Mouse (Mus musculus): ENCODE measurements around the gene Tifab.

Tifab gene

DNA sequence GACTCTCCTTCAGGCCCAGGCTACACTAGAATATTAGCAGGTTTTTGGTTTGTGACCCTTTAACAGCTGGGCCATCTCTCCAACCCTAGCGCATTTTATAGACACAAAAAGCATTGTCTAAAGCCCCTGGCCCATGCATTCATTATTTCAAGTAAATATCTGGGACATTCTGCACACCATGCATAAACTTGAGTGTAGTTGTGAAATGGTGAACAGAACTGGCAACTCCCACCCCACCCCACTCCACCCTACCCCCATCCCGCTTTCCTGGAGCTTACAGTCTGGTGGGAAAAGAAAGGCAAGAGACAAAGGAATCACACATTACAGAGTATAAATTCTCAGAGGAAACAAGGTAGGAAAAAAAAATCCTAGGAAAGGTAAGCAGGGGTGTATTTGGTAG lies 42.5 kb downstream of the Tifab start, which contains the start of gene H2afy:
Gene H2afy, minus strand, starts transcription at position 162 of the 400 bp plus-strand sequence.
- no peak for DNase-seq (ENCODE audit: low spot score)

DNA sequence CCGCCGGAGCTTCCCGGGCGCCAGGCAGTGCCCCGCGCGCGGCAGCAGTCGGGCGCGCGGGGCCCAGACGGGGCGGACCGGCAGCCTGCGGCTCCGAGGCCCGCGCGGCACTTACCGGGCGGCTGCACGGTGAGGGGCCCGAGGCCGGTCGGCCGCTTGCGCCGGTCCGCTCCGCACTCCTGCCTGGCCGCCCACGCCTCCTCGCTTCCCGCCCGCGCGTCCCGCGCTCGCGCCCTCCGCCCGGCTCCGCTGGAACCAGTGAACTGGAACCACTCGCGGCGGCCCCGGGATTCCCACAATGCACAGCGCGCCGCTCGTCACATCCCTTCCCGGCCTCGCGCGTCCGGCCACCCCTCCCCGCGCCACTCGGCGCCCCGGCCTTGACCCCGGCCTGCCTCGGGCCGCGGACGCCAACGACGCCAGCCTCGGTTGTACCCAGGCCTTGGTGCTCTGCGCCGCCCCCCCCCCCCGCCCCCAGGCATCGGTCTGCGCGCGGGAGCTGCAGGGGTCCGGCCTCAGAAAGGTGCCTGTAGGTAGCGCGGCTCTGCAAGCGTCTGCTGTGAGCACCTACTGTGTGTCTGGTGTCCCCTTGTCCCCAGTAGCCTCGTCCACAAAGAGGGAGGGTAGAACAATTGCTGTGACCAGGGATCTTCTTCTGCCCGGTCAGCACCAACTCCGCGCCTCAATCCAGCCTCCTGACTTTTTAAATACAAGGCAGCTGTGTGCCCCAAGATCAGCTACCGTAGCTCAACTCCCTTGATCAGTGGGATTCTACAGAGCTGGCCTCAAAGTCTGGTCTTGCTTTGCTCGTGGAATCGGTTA lies 43.2 kb downstream of the Tifab start:
- DNase-seq (ENCODE audit: low spot score), result peak; percentile 91

DNA sequence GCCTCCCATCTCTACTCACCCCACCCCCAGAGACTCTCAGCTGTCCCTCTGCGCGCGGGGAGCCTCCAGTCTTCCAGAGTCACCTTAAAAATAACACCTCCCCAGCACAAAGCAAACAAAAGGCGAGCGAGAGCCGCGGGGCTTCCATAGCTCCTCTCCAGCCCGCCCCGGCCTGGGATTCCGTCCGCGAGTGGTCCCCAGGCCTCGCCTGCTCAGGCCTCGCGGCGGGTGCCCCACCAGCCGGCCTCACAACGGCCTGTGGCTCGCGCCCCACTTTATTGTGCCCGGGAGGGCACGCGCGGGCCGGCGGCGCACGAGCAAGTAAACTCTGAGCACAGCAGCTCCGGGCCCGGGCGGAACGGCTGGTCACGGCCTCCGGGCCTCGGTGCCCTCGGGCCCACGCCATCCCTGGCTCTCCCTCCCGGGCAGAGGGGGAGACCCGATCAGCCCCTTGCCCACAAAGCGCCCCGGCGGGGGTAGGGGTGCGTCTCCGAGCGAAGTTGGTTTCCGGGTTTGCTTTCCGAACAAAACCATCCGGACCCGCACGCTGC lies 44.0 kb downstream of the Tifab start:
- DNase-seq (ENCODE audit: low spot score), result no peak

DNA sequence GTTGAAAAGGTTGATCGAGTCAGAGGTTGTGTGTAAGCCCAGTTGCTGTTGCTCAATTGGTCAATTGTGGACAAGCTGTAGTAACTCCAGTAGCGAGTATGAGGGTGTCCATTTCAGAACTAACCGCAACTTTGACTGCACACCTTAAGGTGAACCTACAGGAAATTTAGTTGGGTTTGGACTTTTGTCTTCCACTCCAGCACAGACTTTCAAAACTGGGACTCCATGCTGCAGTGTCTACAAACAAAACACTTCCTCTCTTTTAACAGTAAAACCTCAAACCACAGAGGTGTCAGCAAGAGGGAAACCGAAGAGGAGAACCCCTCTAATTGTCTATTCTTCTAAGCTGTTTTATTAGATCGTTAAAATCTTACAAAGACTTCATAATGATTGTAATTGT lies 44.7 kb downstream of the Tifab start:
- DNase-seq (ENCODE audit: low spot score), result no peak

DNA sequence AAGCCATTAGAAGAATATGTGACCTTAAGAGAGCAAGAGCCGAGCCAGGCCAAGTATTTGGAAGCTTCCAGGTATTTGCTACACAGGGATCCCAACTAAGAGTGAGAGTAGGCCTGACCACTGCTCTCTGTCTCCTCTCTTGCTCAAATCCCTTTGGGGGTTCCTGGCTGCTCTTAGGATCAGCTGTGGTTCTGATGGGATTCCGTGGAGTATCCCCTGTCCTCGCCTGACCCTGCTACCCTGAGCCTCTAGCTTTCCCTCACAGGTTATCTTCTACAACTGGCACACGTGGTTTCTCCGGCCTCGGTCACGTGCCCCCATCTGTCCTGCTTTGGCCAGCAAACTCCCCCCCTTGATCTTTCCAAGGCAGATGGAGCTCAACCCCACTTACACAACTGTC lies 45.7 kb downstream of the Tifab start:
- DNase-seq (ENCODE audit: low spot score), result no peak

DNA sequence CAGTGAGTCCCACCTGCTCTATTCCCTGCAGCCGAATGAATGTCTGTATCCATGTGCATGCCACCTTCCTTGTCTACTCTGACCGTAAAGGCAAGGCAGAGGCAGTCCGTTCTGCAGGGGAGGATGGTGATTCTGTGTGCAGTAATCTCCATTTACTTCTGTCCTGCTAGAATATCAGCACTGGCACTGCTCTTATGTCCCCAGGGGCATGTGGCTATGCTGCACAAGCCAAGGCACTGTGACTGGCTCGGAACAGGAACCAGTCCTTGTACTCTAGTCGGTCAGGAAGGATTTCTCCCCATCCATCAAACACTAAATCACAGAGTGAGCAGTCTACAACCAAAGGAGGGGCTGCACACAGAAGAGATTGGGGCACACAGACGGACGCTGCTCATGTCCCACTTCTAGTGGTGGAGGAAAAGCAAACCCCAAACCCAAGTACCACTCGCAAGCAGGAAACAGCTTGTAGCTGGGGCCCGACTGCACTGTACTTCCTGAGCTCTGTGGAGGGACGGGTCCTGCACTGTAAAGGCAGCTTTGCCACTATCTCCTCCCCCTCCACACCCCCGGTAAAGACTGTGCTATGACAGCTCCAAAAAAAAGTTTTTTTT lies 46.3 kb downstream of the Tifab start:
- no peak for DNase-seq (ENCODE audit: low spot score)

DNA sequence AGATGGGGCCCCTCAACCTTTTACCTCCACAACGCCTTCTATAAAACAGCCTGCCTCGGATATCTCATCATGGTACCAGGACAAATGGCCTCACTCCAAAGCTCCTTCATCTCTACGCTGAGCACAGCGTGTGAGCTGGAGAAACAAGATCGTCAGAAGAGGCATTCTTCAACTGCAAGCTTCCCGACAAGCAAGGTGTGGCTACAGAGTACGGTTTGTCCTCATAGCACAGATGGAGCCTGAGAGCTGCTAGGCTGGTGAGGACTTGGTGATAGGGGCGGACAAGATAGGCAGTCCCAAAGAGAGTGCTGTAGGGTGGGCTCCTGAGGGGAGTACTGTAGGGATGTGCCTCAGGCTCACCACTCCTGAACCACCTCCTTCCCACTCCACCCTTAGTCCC lies 48.1 kb downstream of the Tifab start:
- no peak for DNase-seq (ENCODE audit: low spot score)

DNA sequence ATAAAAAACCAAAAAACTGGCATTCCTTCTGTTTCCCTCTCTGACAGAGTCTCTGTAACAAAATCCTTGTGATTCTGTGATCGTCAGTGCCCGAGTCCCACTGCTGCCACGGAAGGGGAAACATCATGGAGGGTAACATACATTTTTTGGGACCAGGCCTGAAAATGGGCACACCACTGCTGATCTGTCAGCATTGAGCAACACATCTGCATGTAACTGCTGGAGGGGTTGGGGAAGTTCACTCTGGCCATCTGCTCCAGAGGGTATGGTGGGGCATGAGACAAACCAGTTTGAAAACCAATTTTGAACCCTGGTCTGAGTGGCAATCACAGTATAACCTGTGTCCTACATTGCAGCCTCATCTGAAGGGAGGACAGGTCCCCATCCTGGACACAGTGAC lies 49.1 kb downstream of the Tifab start:
- no peak for DNase-seq (ENCODE audit: low spot score)

DNA sequence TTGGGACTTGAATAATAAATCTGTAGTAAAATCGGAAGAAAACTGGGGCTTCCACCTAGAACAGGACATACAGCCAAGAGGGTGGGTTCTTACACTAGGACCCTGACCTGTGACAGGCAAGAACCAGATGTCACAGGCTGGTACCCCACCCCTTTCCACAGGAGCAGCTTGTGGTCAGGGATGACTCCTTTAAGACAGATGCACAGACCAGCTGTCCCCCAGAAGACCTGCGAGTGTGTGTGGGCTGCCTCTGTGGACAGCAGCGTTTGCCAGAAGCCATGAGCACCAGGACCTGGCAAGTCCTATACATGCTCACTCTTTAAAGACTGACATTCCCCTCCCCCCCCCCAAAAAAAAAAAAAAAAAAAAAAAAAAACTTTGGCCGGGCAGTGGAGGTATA lies 49.7 kb downstream of the Tifab start:
- DNase-seq (ENCODE audit: low spot score), result no peak

DNA sequence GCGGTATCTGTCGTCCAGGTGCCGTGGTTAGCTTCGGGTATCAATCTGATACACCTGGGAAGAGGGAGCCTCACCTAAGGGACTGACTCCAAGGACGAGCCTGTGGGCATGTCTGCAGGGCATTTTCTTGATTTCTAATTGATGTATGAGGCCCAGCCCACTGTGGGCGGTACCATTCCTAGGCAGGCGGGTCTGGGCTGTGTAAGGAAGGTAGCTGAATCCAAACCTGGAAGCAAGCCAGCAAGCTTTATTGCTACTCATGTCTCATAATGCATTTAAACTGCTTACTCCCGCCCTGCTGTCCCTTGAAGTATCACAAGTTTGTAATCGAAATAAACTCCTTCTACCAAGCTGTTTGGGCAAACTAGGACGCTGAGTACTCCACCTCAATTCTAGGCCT lies 53.1 kb downstream of the Tifab start:
- DNase-seq (ENCODE audit: low spot score), result no peak
